Mouse (Mus musculus): Measurements from ENCODE around the gene Sat2.

Gene Sat2

DNA sequence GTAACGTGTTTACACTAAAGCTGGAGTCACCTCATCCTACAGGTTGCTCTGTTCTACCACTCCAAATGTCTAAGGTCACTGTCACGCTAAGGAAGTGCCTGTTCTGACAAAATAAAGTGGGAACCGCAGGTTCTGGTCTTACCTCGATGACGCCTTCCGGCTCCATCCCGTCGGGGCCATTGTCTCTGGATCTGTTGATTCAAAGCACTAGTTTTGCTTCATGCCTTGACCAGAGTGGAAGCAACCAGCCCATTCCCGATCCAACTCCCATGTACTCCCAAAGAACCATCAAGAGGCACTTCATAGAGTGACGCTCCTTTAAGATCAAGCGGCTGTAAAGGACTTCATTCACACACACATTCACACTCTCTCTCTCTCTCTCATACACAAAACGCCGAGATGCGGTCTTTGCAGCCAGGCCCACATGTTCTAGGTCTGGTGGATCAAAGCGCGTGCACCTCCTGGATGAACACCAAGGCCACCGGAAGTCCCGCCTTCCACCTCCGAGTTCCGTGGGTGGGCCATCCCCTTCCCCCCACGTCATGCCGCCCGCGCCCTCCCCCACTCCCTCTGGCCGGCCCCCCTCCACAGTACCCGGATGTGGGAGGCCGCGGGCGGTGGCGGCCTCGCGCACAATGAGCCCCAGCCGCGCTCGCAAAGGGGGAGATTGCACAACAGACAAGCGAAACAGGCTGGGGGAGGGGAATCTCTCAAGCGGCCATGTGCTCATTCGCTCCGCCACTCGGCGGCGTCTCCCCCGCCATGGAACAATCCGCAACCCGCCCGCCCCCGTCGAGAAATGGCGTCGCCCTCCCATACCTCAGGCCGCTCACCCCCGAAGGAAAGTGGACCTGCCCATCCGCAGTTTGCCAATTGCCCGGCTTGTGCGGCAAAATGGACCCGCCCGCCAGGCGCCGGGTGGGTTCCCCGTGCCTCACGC lies 49.2 kb downstream of the Sat2 start:
- DNase-seq (ENCODE audit: extremely low read depth, low read depth, low spot score), result no peak

DNA sequence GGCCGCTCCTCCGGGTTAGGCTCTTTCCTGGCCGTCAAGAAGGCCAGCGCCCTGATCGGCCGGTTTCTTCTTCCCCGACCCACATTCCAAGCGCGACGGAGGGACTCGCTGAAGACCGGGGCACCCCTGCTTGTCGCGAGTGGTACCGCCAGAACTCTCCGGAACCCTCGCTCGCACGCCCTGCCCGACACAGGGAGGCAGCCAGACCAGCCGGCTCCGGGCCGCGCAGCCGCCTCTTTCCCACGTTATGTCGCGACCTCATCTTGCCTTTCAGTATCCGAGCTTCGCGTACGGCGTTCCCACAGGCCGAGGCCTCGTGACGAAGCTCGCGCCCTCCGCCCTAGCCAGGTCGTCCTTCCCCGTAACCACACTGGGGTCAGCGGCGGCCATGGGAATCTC lies 49.9 kb downstream of the Sat2 start:
- DNase-seq (ENCODE audit: extremely low read depth, low read depth, low spot score), result no peak

DNA sequence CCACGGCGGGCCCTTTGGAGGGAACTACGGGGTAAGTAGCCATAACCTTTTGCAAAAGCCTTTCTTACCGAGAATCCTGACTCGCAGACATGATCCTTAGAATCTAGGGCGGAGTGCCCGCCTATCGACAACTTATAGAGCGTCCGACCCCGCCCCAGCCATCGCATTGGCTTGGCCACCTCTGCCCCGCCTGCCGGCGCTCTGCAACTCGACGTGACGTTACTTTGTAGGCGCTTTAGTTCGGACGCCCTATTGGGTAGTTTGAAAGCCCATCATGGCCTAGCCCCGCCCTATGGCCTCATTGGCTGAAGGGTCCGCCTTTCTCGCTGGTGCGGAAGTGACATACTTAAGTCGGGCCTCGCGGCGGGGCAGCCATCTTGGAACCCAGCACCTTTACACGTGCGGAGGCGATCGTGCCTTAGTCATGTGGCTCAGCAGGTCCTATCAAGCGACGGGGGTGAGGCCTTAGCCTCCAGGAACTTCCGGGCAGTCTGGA lies 50.4 kb downstream of the Sat2 start, which contains the start of gene Eif4a1:
TSS of gene Eif4a1 (minus strand) at position 213 of the 496 bp plus-strand sequence.
- DNase-seq (ENCODE audit: extremely low read depth, low read depth, low spot score), result peak; percentile 99

Data from fat pad, adult 2 months (tissue).